Mouse (Mus musculus) thymus, postnatal 0 days (tissue): ENCODE measurements around the gene Cyp27a1. TPM values are rescaled to one million over a fixed set of nuclear protein-coding genes. Genes with fewer than 3 reads are reported as not detected.

Experiments
- DNase-seq: peaks from one replicate; pipeline ENCODE4 v3.0.0-alpha.2; 2015; ENCODE audit warnings: low spot score
- polyA plus RNA-seq: library from polyadenylated mRNA; unstranded; fragments of >200 nt; fragmentation: Nextera tagmentation; extraction: Ambion mirVana; gene quantifications from 2 replicates; pipeline ENCODE4 v1.2.1, GENCODE M21; 2015

Cyp27a1 gene
- polyA plus RNA-seq, 1 experiment from 2014 or later = 4.0 TPM

GRCm38 (mm10) chr1:74771467-74771844, 58.1 kb downstream of the Cyp27a1 start:
- DNase-seq = no peak

- no peak for DNase-seq
Observed at GRCm38 (mm10) chr1:74771845-74771930, 58.3 kb downstream of the Cyp27a1 start, which contains the start of gene Wnt6. Gene Wnt6 (plus strand): TSS chr1:74771892.

GRCm38 (mm10) chr1:74771931-74772620, 58.7 kb downstream of the Cyp27a1 start:
- DNase-seq = no peak

GRCm38 (mm10) chr1:74773136-74773535, 59.8 kb downstream of the Cyp27a1 start:
- peak; percentile 67 for DNase-seq

GRCm38 (mm10) chr1:74774062-74774461, 60.7 kb downstream of the Cyp27a1 start:
- DNase-seq = no peak

GRCm38 (mm10) chr1:74775816-74776215, 62.4 kb downstream of the Cyp27a1 start:
- DNase-seq = no peak

GRCm38 (mm10) chr1:74778934-74779486, 65.6 kb downstream of the Cyp27a1 start:
- no peak for DNase-seq

GRCm38 (mm10) chr1:74782045-74782444, 68.7 kb downstream of the Cyp27a1 start:
- no peak for DNase-seq

- DNase-seq = no peak
Observed at GRCm38 (mm10) chr1:74783554-74783953, 70.2 kb downstream of the Cyp27a1 start.

- DNase-seq = peak; percentile 31
Observed at GRCm38 (mm10) chr1:74784041-74784759, 70.8 kb downstream of the Cyp27a1 start.

Other genes starting within 250 kb of the Cyp27a1 start
- 63.2 and 66.6 TPM in 2 replicates for gene Cnot9, start 207.5 kb upstream of the Cyp27a1 start, polyA plus RNA-seq
- gene Plcd4, start 170.7 kb upstream of the Cyp27a1 start, polyA plus RNA-seq = 0.53 and 1.1 TPM in 2 replicates
- gene Usp37, start 169.3 kb upstream of the Cyp27a1 start, polyA plus RNA-seq = 20.8 and 21.9 TPM in 2 replicates
- 4.3 and 4.7 TPM in 2 replicates for gene Zfp142, start 125.3 kb upstream of the Cyp27a1 start, polyA plus RNA-seq
- 14.0 and 14.2 TPM in 2 replicates for gene Bcs1l, start 125.3 kb upstream of the Cyp27a1 start, polyA plus RNA-seq
- 27.7 and 29.7 TPM in 2 replicates for gene Rnf25, start 112.2 kb upstream of the Cyp27a1 start, polyA plus RNA-seq
- 1.3 and 2.0 TPM in 2 replicates for gene Stk36, start 112.1 kb upstream of the Cyp27a1 start, polyA plus RNA-seq
- 8.9 and 10.0 TPM in 2 replicates for gene Ttll4, start 51.8 kb upstream of the Cyp27a1 start, polyA plus RNA-seq
- 0.16 TPM in 1 of 2 replicates, not detected in the other for gene Prkag3, start 35.6 kb downstream of the Cyp27a1 start, polyA plus RNA-seq
- 1.6 and 2.6 TPM in 2 replicates for gene Wnt6, start 58.3 kb downstream of the Cyp27a1 start, polyA plus RNA-seq
- 1.6 and 1.9 TPM in 2 replicates for gene Wnt10a, start 77.9 kb downstream of the Cyp27a1 start, polyA plus RNA-seq
- not detected in 2 replicates for gene Cdk5r2, start 141.4 kb downstream of the Cyp27a1 start, polyA plus RNA-seq
- gene Fev, start 171.8 kb downstream of the Cyp27a1 start, polyA plus RNA-seq = not detected in 2 replicates
- 0.37 and 1.1 TPM in 2 replicates for gene Cryba2, start 179.6 kb downstream of the Cyp27a1 start, polyA plus RNA-seq
- 0.04 and 0.08 TPM in 2 replicates for gene Cfap65, start 222.0 kb downstream of the Cyp27a1 start, polyA plus RNA-seq
- 0.21 and 0.22 TPM in 2 replicates for gene Ihh, start 238.1 kb downstream of the Cyp27a1 start, polyA plus RNA-seq